Mouse (Mus musculus) ovary, postnatal 14 days (tissue): ENCODE data around the gene Zbtb3.

Experiments
- DNase-seq: peaks from one replicate; pipeline ENCODE4 v3.0.0; 2022; ENCODE audit warnings: low spot score

Gene Zbtb3

GRCm38 (mm10) chr19:8841012-8841411 is 38.7 kb downstream of the Zbtb3 start:
- no peak for DNase-seq

DNA sequence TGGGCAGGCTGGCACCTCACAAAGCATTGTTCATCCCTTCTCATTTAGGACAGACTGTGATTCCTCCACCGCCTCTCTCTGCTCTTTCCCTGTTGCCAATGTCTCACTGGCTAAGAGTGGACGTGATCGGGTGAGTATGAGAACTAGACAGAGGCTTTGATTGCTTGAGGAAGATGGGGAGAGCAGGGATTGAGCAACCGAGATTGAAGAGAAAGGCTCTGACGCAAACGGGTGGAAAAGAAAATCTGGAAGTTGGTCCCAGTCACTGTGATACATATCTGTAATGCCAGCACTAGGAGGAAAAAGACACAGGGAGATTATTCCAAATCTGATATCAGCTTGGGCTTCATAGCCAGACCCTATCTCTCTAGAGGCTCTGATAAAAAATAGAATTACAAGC is 40.6 kb downstream of the Zbtb3 start:
- no peak for DNase-seq

GRCm38 (mm10) chr19:8844371-8845129 is 42.2 kb downstream of the Zbtb3 start:
- DNase-seq = peak; percentile 80

GRCm38 (mm10) chr19:8848356-8848755 is 46.0 kb downstream of the Zbtb3 start:
- DNase-seq = no peak

DNA sequence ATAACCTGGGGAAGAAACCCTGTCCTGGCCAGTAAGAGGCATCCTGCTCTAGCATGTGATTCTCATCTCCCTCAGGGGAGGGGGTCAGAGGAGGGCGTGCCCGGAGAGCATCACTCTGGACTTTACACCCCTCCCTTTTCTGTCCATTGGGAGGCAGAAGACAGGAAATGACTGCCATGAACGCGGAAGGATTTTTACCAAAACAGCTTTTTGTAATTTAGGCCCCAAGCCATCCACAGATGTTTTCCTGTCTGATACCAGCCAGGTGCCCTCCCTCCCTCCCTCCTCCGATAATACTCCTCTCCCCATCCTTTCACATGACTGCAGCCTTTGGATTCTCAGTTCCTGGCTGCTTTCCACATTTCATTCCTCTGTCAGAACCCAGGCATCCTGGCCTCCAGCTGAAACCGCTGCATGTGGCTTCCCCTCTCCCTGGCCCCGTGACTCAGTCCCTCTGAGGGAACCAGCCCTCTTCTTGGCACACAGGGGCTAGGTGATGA is 48.1 kb downstream of the Zbtb3 start, which contains the start of gene Lrrn4cl:
Gene Lrrn4cl (plus strand): TSS at position 367 of the 500 bp plus-strand sequence.
- peak; percentile 39 for DNase-seq

- DNase-seq = no peak
These were observed 49.3 kb downstream of the Zbtb3 start for GRCm38 (mm10) chr19:8851639-8852038.

DNA sequence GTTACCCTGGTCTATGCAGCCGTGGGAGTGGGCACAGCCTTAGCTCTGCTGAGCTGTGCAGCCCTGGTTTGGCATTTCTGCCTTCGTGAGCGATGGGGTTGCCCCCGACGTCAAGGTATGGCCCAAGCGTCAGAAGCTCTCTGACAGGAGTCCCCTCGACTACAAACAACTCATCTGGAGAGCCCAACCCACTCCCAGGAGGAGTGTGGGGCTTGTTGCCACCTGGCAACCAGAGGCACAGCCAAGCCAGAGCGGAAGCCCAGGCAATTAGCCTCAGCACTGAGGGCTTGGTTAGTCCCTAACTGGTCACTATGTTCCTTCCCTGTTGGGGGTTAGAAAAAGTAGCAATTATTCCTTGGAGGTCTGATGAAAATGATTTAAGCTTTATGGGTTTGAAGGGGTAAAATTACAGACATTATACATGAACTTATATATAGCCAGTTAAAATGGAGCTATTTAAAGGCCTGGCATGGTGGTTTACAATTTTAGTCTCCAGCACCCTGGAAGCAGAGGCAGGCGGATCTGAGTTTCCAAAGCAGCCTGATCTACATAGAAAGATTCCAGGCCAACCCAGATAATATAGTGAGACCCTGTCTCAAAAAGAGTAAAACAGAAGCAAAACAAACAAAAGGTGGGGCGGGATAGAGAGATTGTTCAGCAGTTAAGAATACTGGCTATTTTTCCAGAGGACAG is 50.0 kb downstream of the Zbtb3 start:
- DNase-seq = no peak

DNA sequence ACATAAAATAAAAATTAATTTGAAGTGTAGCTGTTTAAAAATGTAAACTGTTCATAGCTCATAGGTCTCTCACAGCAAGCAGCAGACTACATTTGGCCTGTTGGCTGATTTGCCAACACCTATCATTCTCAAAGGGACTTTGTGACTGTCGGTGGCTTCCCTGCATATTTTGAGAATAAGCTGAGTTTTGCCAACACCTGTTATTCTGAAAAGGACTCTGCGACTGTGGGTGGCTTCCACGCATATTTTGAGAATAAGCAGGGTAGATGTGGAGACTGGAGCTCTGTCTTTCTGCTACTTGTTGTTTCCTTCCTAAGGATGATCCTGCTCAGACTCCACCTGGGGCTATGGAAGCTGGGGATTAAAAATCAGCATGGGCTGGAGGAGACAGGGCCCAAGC is 50.8 kb downstream of the Zbtb3 start:
- no peak for DNase-seq
